In the genomic region with DNA sequence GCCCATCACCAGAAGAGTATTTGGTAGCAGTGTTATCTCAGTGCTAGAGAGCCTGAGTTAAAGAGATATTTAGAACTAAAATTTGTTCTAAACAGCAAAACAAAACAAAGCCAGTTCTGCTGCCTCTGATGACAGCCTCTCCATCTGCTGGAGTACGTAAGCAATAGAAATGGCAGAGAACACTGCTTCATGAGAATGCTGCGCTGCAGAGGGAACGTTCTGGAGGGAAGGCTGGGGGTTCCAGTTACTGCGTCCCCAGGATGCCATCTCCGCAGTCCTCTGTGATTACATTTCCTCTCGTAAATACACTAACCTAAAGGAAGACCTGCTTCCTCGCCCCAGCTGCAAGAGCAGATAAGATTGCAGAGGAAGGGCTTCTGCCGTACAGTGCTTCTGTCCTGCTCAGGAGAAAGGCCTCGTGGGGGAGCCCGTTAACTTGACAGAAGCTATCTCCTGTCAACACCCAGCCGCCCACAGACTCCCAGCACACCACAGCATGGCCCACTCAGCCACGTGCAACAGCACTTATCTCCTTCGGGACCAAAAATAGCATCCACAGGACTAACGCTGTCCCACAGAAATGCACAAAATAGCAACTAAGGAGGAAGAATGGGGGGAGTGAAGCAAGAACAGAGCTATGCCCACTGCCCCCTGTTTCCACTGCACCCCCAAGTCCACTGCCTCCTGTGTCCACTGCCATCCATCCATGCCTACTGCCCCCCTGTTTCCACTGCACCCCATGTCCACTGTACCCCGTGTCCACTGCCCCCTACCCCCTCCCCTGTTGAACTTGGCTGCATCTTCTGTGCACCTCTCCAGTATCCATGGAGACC, we compare ENCODE assay signal across 8 mouse cellular contexts. TPM values are rescaled to one million over a fixed set of nuclear protein-coding genes. Genes with fewer than 3 reads are reported as not detected.
DNase-seq lines count a peak whose midpoint lies in the region; ATAC-seq and TF ChIP-seq lines count a peak whose summit lies in the region.

No protein-coding gene starts in this region.

- no peak overlapping the region for H3K9ac ChIP-seq in lung, embryonic 14.5 days

- H3K4me1 ChIP-seq in lung, embryonic 14.5 days (ENCODE audit: insufficient read depth): no peaks in the 10 kb centered on the region
- peaks cover 9% of the 10 kb centered on the region for H3K4me1 ChIP-seq in lung, adult 2 months (ENCODE audit: control insufficient read depth, insufficient read depth, low read length)

- no peaks in the 10 kb centered on the region for H3K9me3 ChIP-seq in lung, embryonic 14.5 days (ENCODE audit: low read depth, low read length)

- no peaks in the 10 kb centered on the region for H3K27me3 ChIP-seq in lung, embryonic 14.5 days (ENCODE audit: insufficient read depth, low read length)

- 37% methylated on average over 15 of the region's 15 CpGs for WGBS in lung, embryonic 14.5 days
- WGBS in lung, adult 2 months: 47% methylated on average over 15 of the region's 15 CpGs

- H3K4me3 ChIP-seq in lung, embryonic 14.5 days (ENCODE audit: low read depth, low read length): no peak overlapping the region
- H3K4me3 ChIP-seq in lung, adult 2 months (replicated peaks; ENCODE audit: extremely low read depth, low read depth, low read length): no peak overlapping the region

- peak; percentile 63 for DNase-seq in lung, embryonic 14.5 days
- no peak for DNase-seq in lung, adult 2 months
- DNase-seq in heart, adult 8-10 months (ENCODE audit: low spot score): peak; percentile 42
- DNase-seq in layer of hippocampus, postnatal 36 days: peak; percentile 71 to 75
- peak; percentile 91 to 92 for DNase-seq in right cerebral cortex, adult 2 months (ENCODE audit: low spot score in 2 of 2)
- no peak for DNase-seq in adrenal gland, postnatal 25 days
- no peak for DNase-seq in cerebellum, adult 8-10 months
- no peak for DNase-seq in kidney, postnatal 25 days

- H3K27ac ChIP-seq in lung, embryonic 14.5 days (ENCODE audit: low read depth): no peak overlapping the region

- TF ChIP-seq CTCF in lung, embryonic 14.5 days (IDR thresholded peaks at IDR 0.05; ENCODE audit: low read depth): no peak
- no peak for TF ChIP-seq CTCF in lung, adult 2 months (IDR thresholded peaks at IDR 0.05; ENCODE audit: insufficient read depth, low read length)

- H3K36me3 ChIP-seq in lung, embryonic 14.5 days (ENCODE audit: insufficient read depth): peaks cover 60% of the 10 kb centered on the region

- H3K4me2 ChIP-seq in lung, embryonic 14.5 days: no peak overlapping the region

- peak; percentile 54 for ATAC-seq in lung, embryonic 14.5 days (ENCODE audit: insufficient read depth)

- no peak for TF ChIP-seq POLR2A in lung, adult 2 months (IDR thresholded peaks at IDR 0.05; ENCODE audit: borderline replicate concordance, extremely low read depth, low read depth, low read length)

RNA-seq across cellular contexts. Expression of gene Rlbp1, which starts 28.3 kb away (rescaled TPM):
- polyA plus RNA-seq in lung, embryonic 14.5 days (2014; fragmentation: Nextera tagmentation; extraction: Ambion mirVana): 0.26 and 0.54 TPM in 2 replicates
- 0.48 and 0.52 TPM in 2 replicates for polyA plus RNA-seq in lung, adult 2 months (2012; rRNA removed)
- not detected for total RNA-seq in heart, adult 8-10 months (2022)
- 10 to 100 TPM; 23.1 to 23.5 TPM for total RNA-seq in layer of hippocampus, postnatal 36 days (2021)
- 0.70 TPM in 1 of 2 replicates, not detected in the other for total RNA-seq in adrenal gland, postnatal 25 days (2021)

RNA-seq across cellular contexts. Expression of gene Fanci, which starts 33.2 kb away (rescaled TPM):
- polyA plus RNA-seq in lung, embryonic 14.5 days (2014; fragmentation: Nextera tagmentation; extraction: Ambion mirVana): 16.9 and 19.3 TPM in 2 replicates
- polyA plus RNA-seq in lung, adult 2 months (2012; rRNA removed): 0.19 and 0.39 TPM in 2 replicates
- under 1 TPM; 0.09 to 0.34 (median 0.25) TPM for total RNA-seq in heart, adult 8-10 months (2022)
- under 1 TPM; 0.38 to 0.70 TPM for total RNA-seq in layer of hippocampus, postnatal 36 days (2021)
- 1.2 and 1.5 TPM in 2 replicates for total RNA-seq in adrenal gland, postnatal 25 days (2021)

Comparison
In these comparisons a context has a peak if more than half of its experiments do, and no peak if none do; other contexts are left out.
1. DNase-seq: peak in lung, embryonic 14.5 days (single experiment), heart, adult 8-10 months (single experiment), layer of hippocampus, postnatal 36 days (2 of 2) and right cerebral cortex, adult 2 months (2 of 2); none in lung, adult 2 months (single experiment), adrenal gland, postnatal 25 days (single experiment), cerebellum, adult 8-10 months (single experiment) and kidney, postnatal 25 days (0 of 2).
2. RNA of gene Rlbp1, which starts 28.3 kb away (total RNA-seq): 23.1 to 23.5 TPM in layer of hippocampus, postnatal 36 days; 0.70 TPM in adrenal gland, postnatal 25 days and not detected in heart, adult 8-10 months; every median in the first group is over 10 times any median in the second.